Mouse (Mus musculus) c-Kit-positive CD71-positive TER-119-positive erythroid progenitor cells, embryonic 14.5 days (primary cell): ENCODE data around the gene Plagl2.
"Not testable (repeated sequence)": the region's sequence is repeated elsewhere in the genome, so short reads cannot be mapped to it uniquely, and the experiment has no call there.

Source experiments
- DNase-seq: peaks from one replicate; pipeline ENCODE4 v3.0.0-alpha.2; 2013; ENCODE audit warnings: low spot score

Gene Plagl2

GRCm38 (mm10) chr2:153241250-153242014 is at the start of gene Plagl2, which contains the start of gene Pofut1:
TSS of gene Plagl2 (minus strand) at chr2:153241426.
TSS of gene Pofut1 (plus strand) at chr2:153241533.
- DNase-seq = peak; percentile 89

GRCm38 (mm10) chr2:153287835-153288234 is 46.6 kb upstream of the Plagl2 start:
- no peak for DNase-seq

- no peak for DNase-seq
Observed at GRCm38 (mm10) chr2:153286524-153286923, 45.3 kb upstream of the Plagl2 start.

GRCm38 (mm10) chr2:153283919-153284318 is 42.7 kb upstream of the Plagl2 start:
- DNase-seq = no peak

GRCm38 (mm10) chr2:153278357-153278756 is 37.1 kb upstream of the Plagl2 start:
- no peak for DNase-seq

- not testable (repeated sequence) for DNase-seq
Observed at GRCm38 (mm10) chr2:153276846-153277245, 35.6 kb upstream of the Plagl2 start.

GRCm38 (mm10) chr2:153276440-153276839 is 35.2 kb upstream of the Plagl2 start:
- DNase-seq = no peak

- not testable (repeated sequence) for DNase-seq
Observed at GRCm38 (mm10) chr2:153275577-153275976, 34.4 kb upstream of the Plagl2 start.

- no peak for DNase-seq
Observed at GRCm38 (mm10) chr2:153274919-153275247, 33.7 kb upstream of the Plagl2 start.

- DNase-seq = not testable (repeated sequence)
Observed at GRCm38 (mm10) chr2:153274200-153274918, 33.1 kb upstream of the Plagl2 start.

- DNase-seq = not testable (repeated sequence)
Observed at GRCm38 (mm10) chr2:153270231-153270915, 29.1 kb upstream of the Plagl2 start.

GRCm38 (mm10) chr2:153267331-153267730 is 26.1 kb upstream of the Plagl2 start:
- no peak for DNase-seq

- no peak for DNase-seq
Observed at GRCm38 (mm10) chr2:153263053-153263452, 21.8 kb upstream of the Plagl2 start.

- peak; percentile 72 for DNase-seq
Observed at GRCm38 (mm10) chr2:153259864-153260674, 18.8 kb upstream of the Plagl2 start.

GRCm38 (mm10) chr2:153259030-153259863 is 18.0 kb upstream of the Plagl2 start:
- no peak for DNase-seq

- DNase-seq = no peak
Observed at GRCm38 (mm10) chr2:153256604-153257003, 15.4 kb upstream of the Plagl2 start.

GRCm38 (mm10) chr2:153249751-153250150 is 8.5 kb upstream of the Plagl2 start:
- DNase-seq = no peak

- no peak for DNase-seq
Observed at GRCm38 (mm10) chr2:153242156-153242555, 930 bp upstream of the Plagl2 start.

- DNase-seq = peak; percentile 84
Observed at GRCm38 (mm10) chr2:153240701-153241235, 458 bp downstream of the Plagl2 start.

GRCm38 (mm10) chr2:153239860-153240480 is 1.3 kb downstream of the Plagl2 start:
- DNase-seq = no peak
